Mouse (Mus musculus) liver, embryonic 11.5 days (tissue): Measurements from ENCODE around the gene Tmem107. TPM values are rescaled to one million over a fixed set of nuclear protein-coding genes. Genes with fewer than 3 reads are reported as not detected.
A peak's percentile ranks its signal among the peaks of the same experiment; 100 is the strongest.

ENCODE experiments used
- ATAC-seq: fragments of 200-750 bp; cut with Nextera tagmentation; replicated peaks from 2 replicates; pipeline ENCODE4 v1.8.0; 2017; ENCODE audit warnings: moderate number of reproducible peaks, mild to moderate bottlenecking, moderate TSS enrichment, moderate library complexity; ENCODE audit not compliant: low FRiP score
- DNase-seq: peaks from one replicate; pipeline ENCODE4 v3.0.0-alpha.2; 2017; ENCODE audit warnings: low spot score
- H3K27ac ChIP-seq: fragments of 300-500 bp; sonication (generic); 2 replicates; pipeline ENCODE4 v1.5.1; 2014; ENCODE audit warnings: mild to moderate bottlenecking, low read depth, low read length, control low read depth
- H3K27me3 ChIP-seq: fragments of 300-500 bp; sonication (generic); replicated peaks from 2 replicates; pipeline ENCODE4 v1.6.1; 2014; ENCODE audit warnings: low read length, mixed read lengths; ENCODE audit not compliant: control insufficient read depth, insufficient read depth
- H3K36me3 ChIP-seq: fragments of 300-500 bp; sonication (generic); 2 replicates; pipeline ENCODE4 v1.6.1; 2014; ENCODE audit warnings: mild to moderate bottlenecking, low read length, moderate library complexity, mixed read lengths; ENCODE audit not compliant: control insufficient read depth, insufficient read depth
- H3K4me1 ChIP-seq: fragments of 300-500 bp; sonication (generic); replicated peaks from 2 replicates; pipeline ENCODE4 v1.6.1; 2014; ENCODE audit warnings: low read length, mixed read lengths; ENCODE audit not compliant: control insufficient read depth, insufficient read depth
- H3K4me2 ChIP-seq: fragments of 300-500 bp; sonication (generic); 2 replicates; pipeline ENCODE4 v1.6.1; 2014; ENCODE audit warnings: mild to moderate bottlenecking, control low read depth, moderate library complexity
- H3K4me3 ChIP-seq: fragments of 300-500 bp; sonication (generic); 2 replicates; pipeline ENCODE4 v1.5.1; 2014; ENCODE audit warnings: low read depth, low read length, control low read depth
- H3K9ac ChIP-seq: fragments of 300-500 bp; sonication (generic); 2 replicates; pipeline ENCODE4 v1.6.1; 2014; ENCODE audit warnings: low read depth, low read length, control low read depth
- H3K9me3 ChIP-seq: fragments of 300-500 bp; sonication (generic); 2 replicates; pipeline ENCODE4 v1.6.1; 2016; ENCODE audit warnings: low read length, inconsistent platforms, mixed read lengths; ENCODE audit not compliant: control insufficient read depth
- WGBS: fragments of 180-500 bp; shearing (Covaris S2); extraction: QIAGEN DNeasy Blood & Tissue Kit; methylation state at CpG from one replicate; pipeline ENCODE4 v1.1.7; 2014; 5-methylcytosine and 5-hydroxymethylcytosine counted together
- polyA plus RNA-seq: library from polyadenylated mRNA; unstranded; fragments of >200 nt; fragmentation: Nextera tagmentation; extraction: Ambion mirVana; gene quantifications from 2 replicates; pipeline ENCODE4 v1.2.1, GENCODE M21; 2014

Tmem107 gene
- polyA plus RNA-seq, 1 experiment from 2014 or later = 43.5 TPM

GRCm38 (mm10) chr11:69117737-69118695, 47.4 kb downstream of the Tmem107 start:
- DNase-seq = peak; percentile 75
- Histone ChIP-seq H3K27me3 (peaks cover 7% of the 10 kb centered on the region), H3K4me3 (peak overlapping the region; percentile 80), H3K27ac (peak overlapping the region; percentile 60), H3K36me3 (no peaks in the 10 kb centered on the region), H3K9me3 (no peaks in the 10 kb centered on the region), H3K4me1 (peaks cover 37% of the 10 kb centered on the region), H3K9ac (peak overlapping the region; percentile 79), H3K4me2 (peak overlapping the region; percentile 99)
- peak; percentile 37 for ATAC-seq
- under 1% methylated on average over 45 of the region's 45 CpGs for WGBS

GRCm38 (mm10) chr11:69118765-69119164, 48.2 kb downstream of the Tmem107 start:
- Histone ChIP-seq H3K4me2 (peak overlapping the region; percentile 99), H3K4me1 (peaks cover 37% of the 10 kb centered on the region), H3K27ac (no peak overlapping the region), H3K9me3 (no peaks in the 10 kb centered on the region), H3K9ac (peak overlapping the region; percentile 79; the same call in 1 of the 2 replicates), H3K36me3 (no peaks in the 10 kb centered on the region), H3K4me3 (peak overlapping the region; percentile 80), H3K27me3 (peaks cover 7% of the 10 kb centered on the region)
- peak; percentile 90 for DNase-seq
- 0 out of 2 replicates have a peak, but pooled peaks have one; percentile 50 for ATAC-seq
- 1% methylated on average over 15 of the region's 15 CpGs for WGBS

- ATAC-seq = no peak
These were observed 49.0 kb downstream of the Tmem107 start for GRCm38 (mm10) chr11:69119446-69120155.

GRCm38 (mm10) chr11:69120221-69121000, 49.8 kb downstream of the Tmem107 start, which contains the start of gene Hes7:
Gene Hes7 (plus strand): TSS chr11:69120404.
- H3K4me1 ChIP-seq = peaks cover 37% of the 10 kb centered on the region
- DNase-seq (peak; percentile 63), ATAC-seq (no peak)
- H3K27me3 ChIP-seq = peaks cover 7% of the 10 kb centered on the region
- WGBS = 1% methylated on average over 27 of the region's 27 CpGs
- no peak within 1 kb of the TSS for H3K27ac ChIP-seq
- no peaks in the 10 kb centered on the region for H3K36me3 ChIP-seq
- peak within 1 kb of the TSS; percentile 80 for H3K4me3 ChIP-seq
- H3K9ac ChIP-seq = peak within 1 kb of the TSS; percentile 47
- no peaks in the 10 kb centered on the region for H3K9me3 ChIP-seq
- H3K4me2 ChIP-seq = peak within 1 kb of the TSS; percentile 99

More at GRCm38 (mm10) chr11:69119446-69120155, 49.0 kb downstream of the Tmem107 start:
- Histone ChIP-seq H3K9me3 (no peaks in the 10 kb centered on the region), H3K4me2 (peak overlapping the region; percentile 99), H3K27ac (no peak overlapping the region), H3K36me3 (no peaks in the 10 kb centered on the region), H3K9ac (no peak overlapping the region), H3K4me1 (peaks cover 37% of the 10 kb centered on the region), H3K27me3 (peaks cover 7% of the 10 kb centered on the region), H3K4me3 (peak overlapping the region; percentile 80)
- DNase-seq = no peak
- 38% methylated on average over 14 of the region's 14 CpGs for WGBS

- DNase-seq (peak; percentile 67), ATAC-seq (no peak)
- H3K9ac ChIP-seq = peak overlapping the region; percentile 21
- H3K27ac ChIP-seq = no peak overlapping the region
- peaks cover 41% of the 10 kb centered on the region for H3K4me1 ChIP-seq
- 2% methylated on average over 33 of the region's 33 CpGs for WGBS
- peak overlapping the region; percentile 99 for H3K4me2 ChIP-seq
- H3K9me3 ChIP-seq = no peaks in the 10 kb centered on the region
- peak overlapping the region; percentile 80 for H3K4me3 ChIP-seq
- peaks cover 7% of the 10 kb centered on the region for H3K27me3 ChIP-seq
- H3K36me3 ChIP-seq = no peaks in the 10 kb centered on the region
These were observed 50.6 kb downstream of the Tmem107 start for GRCm38 (mm10) chr11:69121001-69121740.

GRCm38 (mm10) chr11:69121741-69122335, 51.2 kb downstream of the Tmem107 start:
- Histone ChIP-seq H3K4me3 (peak overlapping the region; percentile 80), H3K4me1 (peaks cover 45% of the 10 kb centered on the region), H3K27ac (peak overlapping the region; percentile 23; the same call in 1 of the 2 replicates), H3K9me3 (no peaks in the 10 kb centered on the region), H3K9ac (peak overlapping the region; percentile 66), H3K4me2 (peak overlapping the region; percentile 99), H3K27me3 (peaks cover 7% of the 10 kb centered on the region), H3K36me3 (no peaks in the 10 kb centered on the region)
- DNase-seq = no peak
- ATAC-seq = no peak
- WGBS = under 1% methylated on average over 32 of the region's 32 CpGs

GRCm38 (mm10) chr11:69122336-69122951, 51.8 kb downstream of the Tmem107 start, which contains the start of gene 9130213A22Rik:
Gene 9130213A22Rik (minus strand): TSS chr11:69122589.
- H3K9ac ChIP-seq = peak within 1 kb of the TSS; percentile 66
- H3K27me3 ChIP-seq = peaks cover 7% of the 10 kb centered on the region
- peak within 1 kb of the TSS; percentile 99 for H3K4me2 ChIP-seq
- H3K4me3 ChIP-seq = peak within 1 kb of the TSS; percentile 80
- peak within 1 kb of the TSS; percentile 23 for H3K27ac ChIP-seq
- DNase-seq = peak; percentile 91
- H3K9me3 ChIP-seq = no peaks in the 10 kb centered on the region
- under 1% methylated on average over 64 of the region's 66 CpGs for WGBS
- H3K4me1 ChIP-seq = peaks cover 40% of the 10 kb centered on the region
- ATAC-seq = peak; percentile 39
- no peaks in the 10 kb centered on the region for H3K36me3 ChIP-seq
